Mouse (Mus musculus): Measurements from ENCODE around the gene Lhx4.

GRCm38 (mm10) chr1:155796757-155797405 lies 45.4 kb upstream of the Lhx4 start:
- TF ChIP-seq MEF2A (IDR thresholded peaks at IDR 0.05; ENCODE audit: extremely low read depth, insufficient replicate concordance, low read depth, low read length, poor library complexity, severe bottlenecking) (no peak), E2F4 (IDR thresholded peaks at IDR 0.05; ENCODE audit: borderline replicate concordance, low read depth, low read length) (no peak), SMC3 (IDR thresholded peaks at IDR 0.05; ENCODE audit: low read depth, low read length) (no peak), GATA1 (IDR thresholded peaks at IDR 0.05; ENCODE audit: low read depth, low read length) (peak; percentile 30; the same call in 1 of the 2 replicates), KAT2A (conservative IDR thresholded peaks at IDR 0.05; ENCODE audit: low read depth, low read length) (no peak)

Data from MEL (cell line).